Mouse (Mus musculus): ENCODE measurements around the gene Ppp1r27. TPM values are rescaled to one million over a fixed set of nuclear protein-coding genes. Genes with fewer than 3 reads are reported as not detected.
"Not testable (repeated sequence)": the region's sequence is repeated elsewhere in the genome, so short reads cannot be mapped to it uniquely, and the experiment has no call there.

Ppp1r27 gene
- polyA plus RNA-seq, 1 experiment, result 3.3 TPM

DNA sequence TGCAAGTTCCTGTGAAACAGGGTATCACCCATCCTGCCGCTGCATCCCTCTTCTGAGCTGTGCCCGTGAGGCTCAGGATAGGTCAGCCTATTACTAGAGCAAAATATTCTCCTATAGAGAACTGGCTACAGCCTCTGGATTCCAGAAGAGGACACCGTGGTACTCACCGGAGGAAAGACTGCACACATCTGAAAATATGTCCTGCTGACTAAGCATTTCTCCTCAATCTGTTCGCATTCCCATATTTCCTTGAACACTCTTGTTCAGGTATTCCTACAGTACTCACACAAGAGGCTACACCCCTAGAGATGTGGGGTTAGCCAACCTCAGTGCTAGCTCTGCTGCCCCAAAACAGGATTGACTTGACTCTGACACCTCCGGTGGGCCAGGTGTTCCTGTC lies 17.4 kb upstream of the Ppp1r27 start:
- DNase-seq, result no peak
- Histone ChIP-seq H3K4me1 (ENCODE audit: control insufficient read depth, insufficient read depth, low read length) (peaks cover 6% of the 10 kb centered on the region), H3K4me3 (replicated peaks; ENCODE audit: extremely low read depth, low read depth, low read length) (no peak overlapping the region)
- TF ChIP-seq POLR2A (IDR thresholded peaks at IDR 0.05; ENCODE audit: borderline replicate concordance, extremely low read depth, low read depth, low read length) (no peak), CTCF (IDR thresholded peaks at IDR 0.05; ENCODE audit: insufficient read depth, low read length) (no peak)
- 85% methylated on average over 6 of the region's 6 CpGs for WGBS

DNA sequence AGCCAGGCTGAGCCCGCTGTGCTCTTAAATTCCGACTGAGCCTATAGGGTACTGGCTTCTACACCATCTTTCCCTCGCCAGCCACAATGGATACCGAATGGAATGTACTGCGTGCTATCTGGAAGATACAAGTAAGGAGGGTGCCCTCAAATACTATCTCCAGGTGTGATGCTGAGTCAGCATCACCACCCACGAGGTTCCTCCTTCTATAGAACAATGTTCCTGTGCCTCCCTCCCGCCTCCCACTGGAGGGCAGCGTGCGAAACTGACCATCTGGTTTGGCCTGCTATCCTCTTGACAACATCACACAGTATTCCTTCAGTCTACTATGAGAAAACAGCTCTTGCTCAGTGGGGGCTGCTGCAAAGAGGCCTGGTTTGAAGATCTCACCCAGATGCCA lies 14.2 kb upstream of the Ppp1r27 start:
- no peak overlapping the region for H3K4me3 ChIP-seq (replicated peaks; ENCODE audit: extremely low read depth, low read depth, low read length)
- H3K4me1 ChIP-seq (ENCODE audit: control insufficient read depth, insufficient read depth, low read length), result no peaks in the 10 kb centered on the region
- no peak for TF ChIP-seq POLR2A (IDR thresholded peaks at IDR 0.05; ENCODE audit: borderline replicate concordance, extremely low read depth, low read depth, low read length)
- no peak for TF ChIP-seq CTCF (IDR thresholded peaks at IDR 0.05; ENCODE audit: insufficient read depth, low read length)
- no peak for DNase-seq
- 81% methylated on average over 9 of the region's 9 CpGs for WGBS

DNA sequence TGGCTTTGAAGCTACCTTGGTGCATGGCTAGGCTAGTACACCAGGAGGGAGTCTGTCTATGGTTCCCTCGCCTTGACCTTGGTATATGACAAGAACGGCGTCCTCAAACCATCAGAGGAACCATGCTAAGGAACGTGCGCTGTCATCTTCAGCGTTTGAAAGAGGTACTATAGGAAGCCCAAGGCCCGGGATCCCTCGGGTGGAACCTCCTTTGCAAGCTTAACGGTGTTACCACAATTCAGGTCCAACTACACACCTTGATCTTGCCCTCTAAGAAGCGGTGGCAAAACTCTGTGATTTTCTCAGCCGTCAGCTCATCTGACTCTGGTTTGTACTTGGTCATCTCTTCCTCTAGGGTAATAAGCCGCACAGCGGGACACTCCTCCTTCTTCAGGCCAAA lies 12.0 kb upstream of the Ppp1r27 start:
- no peak overlapping the region for H3K4me3 ChIP-seq (replicated peaks; ENCODE audit: extremely low read depth, low read depth, low read length)
- no peaks in the 10 kb centered on the region for H3K4me1 ChIP-seq (ENCODE audit: control insufficient read depth, insufficient read depth, low read length)
- WGBS, result 94% methylated on average over 13 of the region's 13 CpGs
- DNase-seq, result no peak
- TF ChIP-seq CTCF (IDR thresholded peaks at IDR 0.05; ENCODE audit: insufficient read depth, low read length), result no peak

DNA sequence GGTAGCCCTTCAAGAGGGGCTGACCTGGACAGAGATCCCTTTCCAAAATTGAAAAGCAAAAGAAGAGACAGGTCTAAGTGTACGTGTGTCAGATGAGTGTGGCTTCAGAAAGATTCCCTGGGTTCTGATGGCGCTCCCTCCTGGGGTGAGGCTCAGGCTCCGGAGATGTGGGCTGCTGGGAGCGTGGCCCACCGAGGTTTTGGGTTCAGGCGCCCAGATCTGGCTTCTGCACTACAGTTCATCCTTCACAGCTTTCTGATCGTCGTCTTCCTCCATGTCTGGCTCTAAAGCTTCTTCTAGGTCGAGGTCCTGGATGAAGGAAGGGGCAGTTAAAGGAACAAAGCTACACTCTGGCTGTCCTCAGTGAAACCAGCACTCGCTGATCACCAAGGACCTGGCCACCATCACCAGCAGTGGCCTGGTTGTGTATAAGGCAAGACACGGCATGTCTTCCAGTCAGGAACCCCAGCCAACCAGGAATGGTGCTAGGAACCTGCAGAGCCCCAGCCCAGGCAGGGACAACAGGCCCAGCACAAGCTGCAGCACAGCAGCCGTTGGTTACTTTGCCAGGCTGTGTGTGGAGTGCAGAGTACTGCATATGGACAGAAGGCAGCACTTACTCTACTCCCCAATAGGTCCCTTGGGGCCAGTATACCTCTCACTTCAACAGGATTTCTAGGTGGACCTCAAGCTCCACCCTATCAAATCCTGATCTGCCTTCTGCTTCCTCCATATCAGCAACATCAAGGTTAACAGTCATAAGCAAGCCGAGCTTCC lies 10.2 kb upstream of the Ppp1r27 start:
- DNase-seq, result no peak
- TF ChIP-seq POLR2A (IDR thresholded peaks at IDR 0.05; ENCODE audit: borderline replicate concordance, extremely low read depth, low read depth, low read length) (no peak), CTCF (IDR thresholded peaks at IDR 0.05; ENCODE audit: insufficient read depth, low read length) (no peak)
- H3K4me3 ChIP-seq (replicated peaks; ENCODE audit: extremely low read depth, low read depth, low read length), result no peak overlapping the region
- no peaks in the 10 kb centered on the region for H3K4me1 ChIP-seq (ENCODE audit: control insufficient read depth, insufficient read depth, low read length)
- 90% methylated on average over 13 of the region's 13 CpGs for WGBS

DNA sequence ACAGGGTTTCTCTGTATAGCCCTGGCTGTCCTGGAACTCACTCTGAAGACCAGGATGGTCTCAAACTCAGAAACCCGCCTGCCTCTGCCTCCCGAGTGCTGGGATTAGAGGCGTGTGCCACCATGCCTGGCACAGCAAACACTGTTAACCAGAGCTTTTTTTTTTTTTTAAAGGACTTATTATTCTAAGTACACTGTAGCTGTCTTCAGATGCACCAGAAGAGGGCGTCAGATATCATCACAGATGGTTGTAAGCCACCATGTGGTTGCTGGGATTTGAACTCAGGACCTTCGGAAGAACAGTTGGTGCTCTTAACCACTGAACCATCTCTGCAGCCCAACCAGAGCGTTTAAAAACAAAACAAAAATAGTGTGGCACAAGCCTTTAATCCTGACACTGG lies 7.9 kb upstream of the Ppp1r27 start:
- H3K4me3 ChIP-seq (replicated peaks; ENCODE audit: extremely low read depth, low read depth, low read length); H3K4me1 ChIP-seq (ENCODE audit: control insufficient read depth, insufficient read depth, low read length); DNase-seq: not testable (repeated sequence)
- WGBS, result 91% methylated on average over 6 of the region's 6 CpGs

DNA sequence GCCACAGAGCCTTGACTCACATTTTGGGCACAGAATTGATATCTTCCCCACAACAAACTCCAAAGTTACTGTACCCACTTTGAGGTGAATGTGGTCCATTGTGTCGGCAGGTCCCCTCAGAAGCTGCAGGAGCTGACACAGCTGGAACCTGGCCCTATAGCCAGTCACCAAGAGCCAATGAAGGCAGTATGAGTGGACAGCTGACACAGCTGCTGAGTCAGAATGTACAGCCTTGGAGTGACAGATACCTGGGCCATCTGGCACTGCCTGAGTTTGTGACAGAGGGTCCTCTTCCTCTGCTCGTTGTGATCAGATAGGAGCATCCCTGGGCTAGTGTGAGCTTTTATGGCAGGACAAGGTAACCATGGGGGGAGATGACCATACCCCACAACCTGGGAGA lies 4.3 kb upstream of the Ppp1r27 start:
- Histone ChIP-seq H3K4me3 (replicated peaks; ENCODE audit: extremely low read depth, low read depth, low read length) (no peak overlapping the region), H3K4me1 (ENCODE audit: control insufficient read depth, insufficient read depth, low read length) (no peaks in the 10 kb centered on the region; the same call in 1 of the 2 replicates)
- TF ChIP-seq CTCF (IDR thresholded peaks at IDR 0.05; ENCODE audit: insufficient read depth, low read length) (no peak), POLR2A (IDR thresholded peaks at IDR 0.05; ENCODE audit: borderline replicate concordance, extremely low read depth, low read depth, low read length) (no peak)
- no peak for DNase-seq
- 58% methylated on average over 2 of the region's 2 CpGs for whole genome bisulfite sequencing

DNA sequence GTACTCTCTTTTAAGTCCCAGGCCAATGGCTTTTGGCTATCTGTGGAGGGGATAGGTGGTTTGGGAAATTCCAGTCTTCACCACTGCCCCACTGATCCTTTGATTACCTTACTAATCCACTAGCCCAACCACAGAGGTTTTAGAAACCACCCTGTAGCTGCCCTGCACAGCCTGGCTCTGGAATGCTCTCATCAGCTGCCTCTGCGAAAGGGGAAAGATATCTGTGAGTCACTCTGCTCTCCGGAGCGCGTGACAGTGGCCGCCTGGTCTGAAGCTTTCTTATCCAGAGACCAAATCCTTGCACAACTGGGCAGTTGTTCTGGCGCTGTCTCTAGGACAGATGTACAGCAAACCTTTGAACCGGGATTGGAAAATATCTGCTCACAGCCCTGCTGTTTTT lies 3.9 kb upstream of the Ppp1r27 start:
- H3K4me1 ChIP-seq (ENCODE audit: control insufficient read depth, insufficient read depth, low read length), result peaks cover 4% of the 10 kb centered on the region
- no peak for DNase-seq
- TF ChIP-seq POLR2A (IDR thresholded peaks at IDR 0.05; ENCODE audit: borderline replicate concordance, extremely low read depth, low read depth, low read length), result no peak
- TF ChIP-seq CTCF (IDR thresholded peaks at IDR 0.05; ENCODE audit: insufficient read depth, low read length), result no peak
- H3K4me3 ChIP-seq (replicated peaks; ENCODE audit: extremely low read depth, low read depth, low read length), result no peak overlapping the region
- WGBS, result 65% methylated on average over 7 of the region's 7 CpGs

DNA sequence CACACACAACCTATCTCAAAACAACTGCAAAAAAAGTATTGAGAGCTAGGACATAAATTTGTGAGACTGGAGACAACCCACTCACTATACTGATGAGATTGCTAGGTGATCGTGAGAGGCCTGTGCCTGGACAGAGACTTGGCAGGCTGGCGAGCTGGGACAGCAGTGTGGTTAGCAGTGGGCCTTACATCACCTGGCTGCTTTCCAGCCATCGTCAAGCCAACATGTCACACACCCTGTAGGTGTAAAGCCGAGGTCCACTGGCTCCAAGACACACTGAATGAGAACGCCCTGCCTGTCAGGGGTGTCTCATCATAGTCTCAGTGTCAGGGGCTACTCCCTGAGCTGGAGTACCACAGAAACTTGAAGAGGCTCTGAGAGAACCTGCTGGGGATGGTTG lies 1.8 kb upstream of the Ppp1r27 start:
- 56% methylated on average over 5 of the region's 5 CpGs for WGBS
- TF ChIP-seq CTCF (IDR thresholded peaks at IDR 0.05; ENCODE audit: insufficient read depth, low read length) (no peak), POLR2A (IDR thresholded peaks at IDR 0.05; ENCODE audit: borderline replicate concordance, extremely low read depth, low read depth, low read length) (no peak)
- H3K4me3 ChIP-seq (replicated peaks; ENCODE audit: extremely low read depth, low read depth, low read length), result no peak overlapping the region
- H3K4me1 ChIP-seq (ENCODE audit: control insufficient read depth, insufficient read depth, low read length), result peaks cover 12% of the 10 kb centered on the region
- no peak for DNase-seq

DNA sequence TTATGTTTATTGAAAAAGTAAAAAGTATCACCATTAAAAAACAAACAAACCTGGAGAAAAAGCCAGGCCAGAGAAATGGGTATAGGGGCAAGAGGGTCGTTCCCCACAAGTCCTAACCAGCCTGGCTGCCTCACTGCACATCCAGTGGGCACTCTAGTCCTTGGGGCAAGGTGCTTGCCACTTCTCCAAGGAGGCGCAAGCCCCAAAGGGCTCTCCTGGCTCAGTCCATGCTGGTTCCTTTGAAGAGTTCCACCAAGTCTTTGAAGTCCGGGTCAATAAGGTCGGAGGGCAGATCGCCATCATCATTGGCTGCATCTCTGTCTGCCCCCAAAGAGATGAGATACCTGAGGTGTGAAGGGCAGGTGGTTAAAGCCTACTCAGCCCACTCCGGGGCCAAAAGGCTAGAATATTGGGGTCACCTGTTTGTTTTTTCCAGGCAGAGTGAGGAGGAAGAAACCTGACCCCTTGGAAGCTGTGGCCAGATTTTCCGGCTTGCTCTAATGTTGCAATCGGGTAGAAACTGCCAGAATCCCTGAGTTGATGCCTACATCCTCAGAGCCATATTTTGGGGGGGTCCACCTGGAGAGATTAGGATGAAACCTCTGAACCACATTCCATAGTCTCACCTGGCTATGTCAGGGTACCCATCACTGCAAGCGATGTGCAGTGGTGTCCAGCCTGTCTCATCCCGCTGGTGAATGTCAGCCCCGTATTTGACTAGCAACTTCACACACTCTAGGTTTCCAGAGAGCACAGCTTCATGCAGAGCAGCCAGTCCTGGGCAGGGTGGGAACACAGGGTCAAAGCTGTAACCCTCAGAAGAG lies 734 bp downstream of the Ppp1r27 start:
- Histone ChIP-seq H3K4me3 (replicated peaks; ENCODE audit: extremely low read depth, low read depth, low read length) (peak overlapping the region; percentile 77), H3K4me1 (ENCODE audit: control insufficient read depth, insufficient read depth, low read length) (peaks cover 17% of the 10 kb centered on the region)
- 60% methylated on average over 11 of the region's 11 CpGs for WGBS
- DNase-seq, result no peak
- TF ChIP-seq CTCF (IDR thresholded peaks at IDR 0.05; ENCODE audit: insufficient read depth, low read length) (no peak), POLR2A (IDR thresholded peaks at IDR 0.05; ENCODE audit: borderline replicate concordance, extremely low read depth, low read depth, low read length) (no peak)

All from lung, adult 2 months (tissue).